Mouse (Mus musculus) heart, postnatal 0 days (tissue): ENCODE measurements around the gene Tspan15.

Experiments used
- CTCF ChIP-seq: IDR thresholded peaks from 2 replicates; pipeline ENCODE4 v1.5.1; 2016; ENCODE audit warnings: antibody characterized with exemption, control low read depth, low read depth
- EP300 ChIP-seq: IDR thresholded peaks from 2 replicates; pipeline ENCODE4 v1.6.1; 2016; ENCODE audit warnings: antibody characterized with exemption, low read depth

DNA sequence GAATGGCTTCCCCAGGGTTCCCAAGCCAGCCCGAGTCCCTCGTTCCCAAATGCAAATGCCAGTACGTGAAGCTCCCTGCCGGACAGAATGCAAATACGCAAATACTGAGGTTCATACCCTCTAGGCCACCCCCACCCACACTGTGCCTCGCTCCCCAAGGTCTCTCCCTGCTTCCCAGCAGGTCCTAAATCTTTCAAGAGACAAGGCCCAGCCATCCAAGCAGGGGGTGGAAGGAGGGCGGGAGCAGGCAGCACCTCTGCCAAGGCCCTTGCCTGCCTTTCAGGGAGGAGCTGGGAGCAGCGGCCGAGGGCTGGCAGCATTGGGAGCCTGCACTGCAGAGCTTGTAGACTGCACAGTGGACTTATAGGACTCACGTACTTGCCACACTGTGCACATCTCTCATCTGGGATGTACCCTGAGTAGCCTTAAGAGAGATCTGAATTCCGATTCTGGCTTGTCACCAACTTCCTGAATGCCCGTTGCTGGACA is 21.0 kb upstream of the Tspan15 start, which contains the start of gene Tacr2:
- TF ChIP-seq CTCF (no peak), EP300 (no peak)
